Mouse (Mus musculus) megakaryocyte progenitor cell, adult 5-6 weeks (primary cell): Measurements from ENCODE around the gene Lrrc1. TPM values are rescaled to one million over a fixed set of nuclear protein-coding genes. Genes with fewer than 3 reads are reported as not detected.

ENCODE experiments used
- ATAC-seq: replicated peaks from 2 replicates; pipeline ENCODE4 v1.8.0; 2016; ENCODE audit warnings: mild to moderate bottlenecking, moderate TSS enrichment, inconsistent platforms; ENCODE audit not compliant: poor library complexity
- total RNA-seq, 2 experiments: library from RNA; stranded (forward) in 1 of 2; stranded (reverse) in 1 of 2; fragments of 157-497, 149-512 nt in 1 of 2; fragments of 200-1000 nt in 1 of 2; gene quantifications; 2 replicates each; pipeline versions ENCODE4 v1.2.3 to v1.2.4; 2015 to 2017

The Lrrc1 gene
- total RNA-seq, 2 experiments from 2014 or later = 9.1 to 13.8 TPM

DNA sequence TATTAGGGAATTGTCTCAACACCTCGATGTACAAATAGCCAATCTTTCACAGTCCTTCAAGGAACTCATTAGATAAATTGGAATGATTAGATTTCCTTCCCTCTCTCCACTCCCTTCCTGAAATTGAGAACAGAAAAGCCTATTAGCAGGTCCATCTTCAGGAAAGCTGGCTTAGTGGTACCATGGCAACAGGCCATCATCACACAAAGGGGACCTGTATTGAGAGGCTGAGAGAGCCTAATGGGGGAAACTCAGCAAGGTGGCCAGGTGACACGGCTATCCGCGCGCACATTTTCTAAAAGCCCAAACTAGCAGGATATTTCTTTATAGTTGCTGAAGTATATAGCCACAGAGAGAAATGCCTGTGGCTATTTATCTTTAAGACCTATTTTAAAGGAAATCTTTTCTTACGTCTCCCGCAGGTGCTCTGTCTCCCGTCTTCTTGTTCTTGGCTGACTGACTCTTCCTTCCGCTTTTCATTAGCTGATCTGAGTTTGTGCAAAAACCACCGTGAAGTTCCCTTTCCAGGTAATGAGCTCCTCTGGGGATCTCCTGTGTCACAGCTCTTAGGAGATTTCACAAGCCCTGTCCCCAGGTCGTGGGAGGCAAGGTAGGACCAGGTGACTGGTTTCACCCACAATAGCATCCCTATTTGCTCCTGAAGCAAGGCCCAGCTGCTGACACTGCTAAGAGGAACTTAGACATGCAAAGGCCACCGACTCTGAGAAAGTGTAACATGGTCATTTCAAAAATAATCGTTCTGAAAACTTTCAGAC, 145.6 kb downstream of the Lrrc1 start:
- ATAC-seq = peak; percentile 31; the same call in 1 of the 2 replicates

DNA sequence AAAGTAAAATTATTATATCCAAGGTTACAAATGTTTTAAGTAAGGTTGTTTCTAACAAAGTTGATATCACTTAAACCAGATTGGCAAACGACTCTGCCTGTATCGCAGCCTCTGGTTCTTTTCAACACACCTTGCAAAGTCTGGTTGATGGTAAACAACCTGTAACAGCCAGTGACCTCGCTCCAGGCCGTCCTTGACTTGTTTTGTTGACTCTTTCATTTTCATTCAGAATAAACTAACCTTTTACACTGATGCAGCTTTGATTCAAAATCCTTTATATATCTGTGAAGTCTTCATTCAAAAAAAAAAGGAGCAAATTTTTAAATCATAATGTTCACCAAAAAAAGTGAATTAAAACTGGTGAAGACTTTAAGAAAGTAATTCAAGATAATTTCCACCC, 147.6 kb downstream of the Lrrc1 start:
- no peak for ATAC-seq

DNA sequence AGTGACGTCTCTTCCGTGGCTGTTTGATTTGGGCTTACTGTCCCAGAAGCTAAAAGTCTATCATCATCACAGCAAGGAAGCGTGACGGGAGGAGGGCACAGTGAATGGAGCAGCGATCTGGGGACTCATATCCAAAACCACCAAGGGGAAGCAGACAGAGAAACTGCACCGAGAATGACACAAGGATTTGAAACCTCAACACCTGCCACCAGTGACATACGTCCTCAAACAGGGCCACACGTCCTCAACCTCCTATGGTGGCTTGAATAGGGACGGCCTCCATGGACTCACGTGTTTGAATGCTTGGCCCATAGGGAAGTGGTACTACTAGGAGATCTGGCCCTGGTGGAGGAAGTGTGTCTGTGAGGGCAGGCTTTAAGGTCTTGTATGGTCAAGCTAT, 153.4 kb downstream of the Lrrc1 start:
- peak; percentile 54 for ATAC-seq

DNA sequence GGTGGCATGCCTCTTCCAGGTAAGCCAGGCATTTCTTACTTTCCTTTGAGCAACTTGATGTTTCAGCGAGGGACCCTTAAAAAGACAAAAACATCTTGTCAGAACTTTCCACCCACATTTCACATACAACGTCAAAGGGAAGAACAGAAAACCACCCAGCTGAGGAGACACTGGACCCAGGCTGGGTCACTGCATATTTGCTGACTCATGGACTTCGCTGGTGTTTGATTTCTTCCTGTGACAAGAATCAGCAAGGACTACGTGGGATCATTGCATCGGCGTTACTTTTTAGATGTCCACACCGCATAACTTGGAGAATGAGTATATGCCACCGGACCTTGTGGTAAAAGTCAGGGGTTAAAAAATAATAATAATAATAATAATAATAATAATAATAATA, 155.7 kb downstream of the Lrrc1 start:
- no peak for ATAC-seq

DNA sequence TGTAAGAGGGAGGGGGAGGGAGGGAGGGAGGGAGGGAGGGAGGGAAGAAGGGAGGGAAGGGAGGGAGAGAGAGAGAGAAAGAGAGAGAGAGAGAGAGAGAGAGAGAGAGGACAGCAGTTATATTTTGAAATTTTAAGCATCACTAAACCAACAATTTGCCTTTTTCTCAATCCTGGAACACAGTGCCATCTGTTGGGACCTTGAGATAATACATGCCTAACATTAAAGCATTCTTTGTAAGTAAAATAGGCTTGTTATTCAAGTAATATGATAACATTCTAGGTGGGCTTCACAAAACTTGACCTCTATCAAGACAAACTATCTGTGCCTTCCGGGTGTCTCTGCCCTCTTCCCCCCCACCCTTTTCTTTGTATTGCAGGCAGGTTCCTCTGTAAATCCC, 157.9 kb downstream of the Lrrc1 start:
- peak; percentile 70 for ATAC-seq

DNA sequence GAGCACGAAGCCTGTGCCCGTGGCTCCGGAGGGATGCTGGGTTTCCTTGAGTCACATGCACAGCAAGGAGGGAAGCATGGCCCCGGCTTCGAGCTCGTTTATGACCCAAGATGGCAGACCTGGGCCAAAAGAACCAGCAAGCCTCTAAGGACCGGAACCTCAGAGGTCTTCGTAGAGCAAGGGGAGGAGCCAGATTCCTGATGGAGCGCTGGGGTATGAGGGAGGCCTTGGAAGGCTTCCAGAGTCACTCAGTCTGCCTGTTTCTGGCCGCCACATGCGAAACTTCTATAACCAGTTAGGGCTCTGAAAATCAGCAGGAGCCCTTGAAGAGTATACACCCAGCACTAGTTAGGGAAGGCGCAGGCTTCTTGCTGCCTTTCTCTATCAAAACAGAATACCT, 159.1 kb downstream of the Lrrc1 start:
- no peak for ATAC-seq

DNA sequence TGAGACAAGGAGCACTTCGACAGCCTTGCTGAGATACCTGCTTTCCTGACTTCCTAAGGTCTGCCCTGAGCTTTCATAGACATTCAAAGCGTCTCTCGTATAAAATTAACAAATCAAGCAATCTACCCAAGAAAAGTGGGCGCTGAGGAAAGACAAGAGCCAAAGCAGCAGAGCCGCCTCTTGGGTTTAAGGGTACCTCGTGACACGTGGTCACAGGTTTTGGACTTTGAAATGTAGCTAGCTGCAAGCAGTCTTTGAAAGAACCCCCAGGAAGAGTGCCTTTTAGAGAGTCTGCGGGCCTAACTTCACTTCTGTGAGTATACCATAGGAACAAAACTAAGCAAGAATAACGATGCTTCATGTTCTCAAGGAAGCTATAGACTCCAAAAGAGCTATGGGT, 160.0 kb downstream of the Lrrc1 start:
- ATAC-seq = no peak

DNA sequence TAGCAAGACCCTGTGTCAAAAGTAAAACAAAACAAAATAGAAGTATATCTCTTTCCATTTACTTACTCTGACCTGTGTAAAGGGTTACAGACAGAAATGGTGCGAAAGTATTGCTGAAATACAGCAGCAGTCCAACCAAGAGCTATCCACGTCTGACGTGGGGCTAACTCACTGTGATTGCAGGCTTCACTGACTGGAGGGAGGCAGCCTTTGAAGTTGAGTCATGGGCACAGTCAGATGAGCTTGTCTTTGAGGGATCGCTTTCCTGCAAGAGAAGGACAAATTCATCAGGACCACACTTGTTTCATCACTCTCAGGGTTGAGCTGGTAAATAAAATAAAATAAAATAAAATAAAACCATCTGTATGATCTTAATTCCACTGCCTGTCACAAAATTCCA, 160.7 kb downstream of the Lrrc1 start:
- no peak for ATAC-seq

DNA sequence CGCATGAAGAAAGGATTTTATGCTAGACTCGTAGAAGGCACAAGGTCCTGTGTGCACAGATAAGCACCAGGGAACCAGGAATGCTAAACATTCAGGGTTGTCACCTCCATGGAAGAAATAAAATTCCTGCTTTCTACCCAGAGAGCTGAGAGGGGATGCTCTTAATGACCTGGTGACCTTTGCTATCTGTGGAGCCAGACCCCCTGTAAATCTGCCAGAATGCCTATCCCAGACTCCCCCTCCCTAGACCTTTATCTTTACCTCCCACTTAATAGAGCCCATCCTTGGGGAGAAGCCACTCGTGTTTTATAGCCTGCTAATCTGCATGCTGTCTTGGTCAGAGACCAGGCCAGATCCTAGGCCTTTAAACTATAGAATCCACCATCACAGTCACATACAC, 162.2 kb downstream of the Lrrc1 start:
- no peak for ATAC-seq

DNA sequence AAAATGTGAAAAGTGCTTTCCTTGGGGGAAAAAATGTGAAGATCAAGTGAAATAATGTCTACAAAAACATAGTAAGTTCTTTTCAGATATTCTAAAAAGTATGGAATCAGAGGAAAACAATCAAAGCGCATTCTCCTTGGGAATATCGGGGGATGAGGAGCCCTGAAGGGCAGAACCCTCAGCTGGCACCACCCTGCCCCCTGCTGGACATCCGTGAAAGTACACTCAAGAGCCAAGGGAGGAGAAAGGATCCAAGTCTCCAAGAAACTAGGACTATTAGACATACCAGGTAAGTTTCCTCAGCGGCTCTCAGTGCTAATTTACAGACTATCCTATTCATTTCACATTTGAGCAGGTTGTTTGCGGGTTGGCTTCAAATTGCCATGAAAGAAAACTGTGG, 163.1 kb downstream of the Lrrc1 start:
- peak; percentile 74 for ATAC-seq

Other genes starting within 250 kb of the Lrrc1 start
- gene Mlip, start 191.9 kb downstream of the Lrrc1 start, total RNA-seq (2015) = not detected in 2 replicates
- gene Mlip, start 191.9 kb downstream of the Lrrc1 start, total RNA-seq (2017) = not detected in 2 replicates
- gene Klhl31, start 91.6 kb upstream of the Lrrc1 start, total RNA-seq (2015) = not detected in 2 replicates
- gene Klhl31, start 91.6 kb upstream of the Lrrc1 start, total RNA-seq (2017) = not detected in 2 replicates
- 43.5 and 54.8 TPM in 2 replicates for gene Gclc, start 209.7 kb upstream of the Lrrc1 start, total RNA-seq (2015)
- 38.5 and 47.2 TPM in 2 replicates for gene Gclc, start 209.7 kb upstream of the Lrrc1 start, total RNA-seq (2017)